Mouse (Mus musculus): ENCODE results near the gene Btnl10. TPM values are rescaled to one million over a fixed set of nuclear protein-coding genes. Genes with fewer than 3 reads are reported as not detected.
A peak's percentile ranks its signal among the peaks of the same experiment; 100 is the strongest.

The Btnl10 gene
- polyA plus RNA-seq, 2 experiments: 0.05 TPM; not detected in 1

DNA sequence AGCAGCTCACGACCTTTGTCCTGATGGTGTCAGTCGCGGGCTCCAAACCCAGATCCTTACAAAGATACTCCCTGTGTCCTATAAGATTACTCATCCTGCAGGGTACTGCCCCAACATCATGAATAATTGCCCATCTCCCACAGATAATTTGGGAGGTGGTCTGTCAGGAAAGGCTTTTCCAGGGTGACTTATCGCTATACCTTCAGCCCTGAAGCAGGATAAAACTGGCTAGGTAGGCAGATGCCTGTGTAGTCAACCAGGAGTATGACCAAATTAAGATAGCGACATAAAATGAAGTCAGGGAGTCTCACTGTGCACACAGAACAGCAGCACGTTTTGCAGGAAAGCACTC lies 21.4 kb downstream of the Btnl10 start:
- Histone ChIP-seq H3K9me3 (ENCODE audit: control insufficient read depth, low read length) (no peaks in the 10 kb centered on the region), H3K4me2 (replicated peaks; ENCODE audit: low read depth, low read length, severe bottlenecking) (peak overlapping the region; percentile 70), H3K36me3 (ENCODE audit: control insufficient read depth, insufficient read depth, low read length) (peaks cover 29% of the 10 kb centered on the region), H3K27ac (replicated peaks; ENCODE audit: low read depth, low read length) (peak overlapping the region; percentile 67; the same call in 1 of the 2 replicates), H3K9ac (ENCODE audit: low read depth, low read length, severe bottlenecking) (peak overlapping the region; percentile 94), H3K4me3 (replicated peaks; ENCODE audit: low read length) (peak overlapping the region; percentile 84), H3K4me1 (ENCODE audit: control insufficient read depth, insufficient read depth, low read length) (peaks cover 12% of the 10 kb centered on the region), H3K27me3 (ENCODE audit: control insufficient read depth, insufficient read depth, low read length) (no peaks in the 10 kb centered on the region)
- WGBS: 23% methylated on average over 6 of the region's 6 CpGs
- ATAC-seq (ENCODE audit: low FRiP score, low read depth): no peak; the same call in 1 of the 2 replicates
- no peak for DNase-seq (ENCODE audit: low spot score)
- TF ChIP-seq POLR2A (IDR thresholded peaks at IDR 0.05; ENCODE audit: borderline replicate concordance, extremely low read depth, insufficient read depth, insufficient read length): no peak

DNA sequence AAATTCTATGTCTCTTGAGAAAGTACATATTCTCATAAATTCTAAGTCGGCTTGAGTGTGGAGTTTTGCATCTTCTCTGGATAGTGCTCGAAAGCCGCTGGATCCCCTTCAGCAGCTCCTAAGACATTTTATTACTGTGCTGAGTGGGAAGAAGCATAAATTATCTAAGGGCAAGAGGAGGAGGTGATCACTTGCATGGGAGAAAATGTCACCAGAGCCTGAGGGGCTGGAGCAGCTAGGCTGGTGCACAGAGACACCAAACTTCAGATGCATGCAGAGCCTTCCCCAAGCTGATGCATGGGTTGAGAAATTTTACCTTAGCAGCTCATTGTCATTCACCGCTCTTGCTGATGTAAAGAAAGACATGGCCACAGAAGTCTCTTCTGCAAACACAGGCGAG lies 26.4 kb downstream of the Btnl10 start:
- ATAC-seq (ENCODE audit: low FRiP score, low read depth) (no peak), DNase-seq (ENCODE audit: low spot score) (no peak)
- Histone ChIP-seq H3K36me3 (ENCODE audit: control insufficient read depth, insufficient read depth, low read length) (no peaks in the 10 kb centered on the region), H3K27ac (replicated peaks; ENCODE audit: low read depth, low read length) (no peak overlapping the region), H3K4me2 (replicated peaks; ENCODE audit: low read depth, low read length, severe bottlenecking) (no peak overlapping the region), H3K27me3 (ENCODE audit: control insufficient read depth, insufficient read depth, low read length) (peaks cover 7% of the 10 kb centered on the region; the same call in 1 of the 2 replicates), H3K9me3 (ENCODE audit: control insufficient read depth, low read length) (no peaks in the 10 kb centered on the region), H3K4me3 (replicated peaks; ENCODE audit: low read length) (no peak overlapping the region), H3K4me1 (ENCODE audit: control insufficient read depth, insufficient read depth, low read length) (peaks cover 5% of the 10 kb centered on the region; the same call in 1 of the 2 replicates), H3K9ac (ENCODE audit: low read depth, low read length, severe bottlenecking) (no peak overlapping the region)
- TF ChIP-seq POLR2A (IDR thresholded peaks at IDR 0.05; ENCODE audit: borderline replicate concordance, extremely low read depth, insufficient read depth, insufficient read length): no peak
- 65% methylated on average over 5 of the region's 5 CpGs for WGBS

DNA sequence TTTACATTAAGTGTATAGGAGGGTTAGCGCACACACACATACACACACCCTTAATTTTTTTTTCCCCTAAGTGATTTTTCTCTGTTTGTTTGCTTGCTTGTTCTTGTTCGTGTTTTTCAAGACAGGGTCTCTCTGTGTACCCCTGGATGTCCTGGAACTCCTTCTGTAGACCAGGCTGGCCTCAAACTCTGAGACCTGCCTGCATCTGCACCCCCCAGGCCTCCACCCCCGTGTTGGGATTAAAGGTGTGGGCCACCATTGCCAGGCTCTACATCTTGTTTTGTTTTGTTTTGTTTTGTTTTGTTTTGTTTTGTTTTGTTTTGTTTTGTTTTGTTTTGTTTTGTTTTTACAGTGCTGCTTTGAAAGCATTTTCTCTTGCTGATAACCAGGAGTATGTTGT lies 29.6 kb downstream of the Btnl10 start:
- Histone ChIP-seq H3K9me3 (ENCODE audit: control insufficient read depth, low read length) (no peaks in the 10 kb centered on the region), H3K4me3 (replicated peaks; ENCODE audit: low read length) (no peak overlapping the region), H3K36me3 (ENCODE audit: control insufficient read depth, insufficient read depth, low read length) (no peaks in the 10 kb centered on the region), H3K4me1 (ENCODE audit: control insufficient read depth, insufficient read depth, low read length) (0 out of 2 replicates have a peak, but pooled peaks cover 7% of the 10 kb centered on the region), H3K27me3 (ENCODE audit: control insufficient read depth, insufficient read depth, low read length) (peaks cover 7% of the 10 kb centered on the region; the same call in 1 of the 2 replicates), H3K27ac (replicated peaks; ENCODE audit: low read depth, low read length) (no peak overlapping the region), H3K9ac (ENCODE audit: low read depth, low read length, severe bottlenecking) (no peak overlapping the region), H3K4me2 (replicated peaks; ENCODE audit: low read depth, low read length, severe bottlenecking) (no peak overlapping the region; the same call in 1 of the 2 replicates)
- no peak for TF ChIP-seq POLR2A (IDR thresholded peaks at IDR 0.05; ENCODE audit: borderline replicate concordance, extremely low read depth, insufficient read depth, insufficient read length)
- DNase-seq (ENCODE audit: low spot score) (no peak), ATAC-seq (ENCODE audit: low FRiP score, low read depth) (no peak)
- 75% methylated on average over 3 of the region's 3 CpGs for WGBS

DNA sequence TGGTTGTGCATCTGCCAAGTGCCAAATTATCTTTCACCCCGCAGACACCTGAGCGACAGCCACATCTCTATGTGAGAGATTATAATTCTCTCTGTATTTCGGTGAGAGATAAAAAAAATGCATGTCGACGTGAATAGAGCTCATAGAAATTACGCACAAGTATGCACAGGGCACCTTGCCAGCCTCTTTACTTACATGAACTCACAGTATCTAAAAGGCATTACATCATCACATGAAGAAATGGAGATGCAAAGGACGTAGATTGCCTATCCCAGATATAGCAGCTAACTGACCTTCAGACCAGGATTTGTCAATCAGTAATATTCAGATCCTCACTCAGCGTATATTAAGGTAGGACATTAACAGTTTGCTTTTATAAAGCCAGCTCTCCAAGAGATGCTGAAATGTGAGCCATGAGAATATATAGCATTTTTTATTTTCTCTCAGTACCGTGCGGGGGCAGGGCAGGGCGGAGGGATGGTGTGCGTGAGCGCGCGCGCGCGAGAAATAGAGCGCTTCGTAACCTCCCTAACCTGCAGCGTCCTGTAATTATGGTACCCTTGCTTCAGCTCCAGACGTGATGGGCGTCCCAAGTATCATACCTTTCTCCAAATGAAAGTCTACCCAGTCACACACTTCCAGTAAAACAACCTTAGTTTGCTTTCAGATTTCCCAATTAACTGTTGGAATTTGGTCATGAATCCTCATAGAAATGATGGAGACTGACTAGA lies 30.3 kb downstream of the Btnl10 start:
- DNase-seq (ENCODE audit: low spot score): peak; percentile 39
- Histone ChIP-seq H3K27me3 (ENCODE audit: control insufficient read depth, insufficient read depth, low read length) (peaks cover 7% of the 10 kb centered on the region; the same call in 1 of the 2 replicates), H3K4me2 (replicated peaks; ENCODE audit: low read depth, low read length, severe bottlenecking) (peak overlapping the region; percentile 68), H3K4me1 (ENCODE audit: control insufficient read depth, insufficient read depth, low read length) (0 out of 2 replicates have a peak, but pooled peaks cover 7% of the 10 kb centered on the region), H3K4me3 (replicated peaks; ENCODE audit: low read length) (peak overlapping the region; percentile 44), H3K9ac (ENCODE audit: low read depth, low read length, severe bottlenecking) (peak overlapping the region; percentile 43), H3K36me3 (ENCODE audit: control insufficient read depth, insufficient read depth, low read length) (no peaks in the 10 kb centered on the region), H3K27ac (replicated peaks; ENCODE audit: low read depth, low read length) (peak overlapping the region; percentile 81), H3K9me3 (ENCODE audit: control insufficient read depth, low read length) (no peaks in the 10 kb centered on the region)
- peak; percentile 48; the same call in 1 of the 2 replicates for ATAC-seq (ENCODE audit: low FRiP score, low read depth)
- 16% methylated on average over 23 of the region's 23 CpGs for WGBS
- TF ChIP-seq POLR2A (IDR thresholded peaks at IDR 0.05; ENCODE audit: borderline replicate concordance, extremely low read depth, insufficient read depth, insufficient read length): no peak

DNA sequence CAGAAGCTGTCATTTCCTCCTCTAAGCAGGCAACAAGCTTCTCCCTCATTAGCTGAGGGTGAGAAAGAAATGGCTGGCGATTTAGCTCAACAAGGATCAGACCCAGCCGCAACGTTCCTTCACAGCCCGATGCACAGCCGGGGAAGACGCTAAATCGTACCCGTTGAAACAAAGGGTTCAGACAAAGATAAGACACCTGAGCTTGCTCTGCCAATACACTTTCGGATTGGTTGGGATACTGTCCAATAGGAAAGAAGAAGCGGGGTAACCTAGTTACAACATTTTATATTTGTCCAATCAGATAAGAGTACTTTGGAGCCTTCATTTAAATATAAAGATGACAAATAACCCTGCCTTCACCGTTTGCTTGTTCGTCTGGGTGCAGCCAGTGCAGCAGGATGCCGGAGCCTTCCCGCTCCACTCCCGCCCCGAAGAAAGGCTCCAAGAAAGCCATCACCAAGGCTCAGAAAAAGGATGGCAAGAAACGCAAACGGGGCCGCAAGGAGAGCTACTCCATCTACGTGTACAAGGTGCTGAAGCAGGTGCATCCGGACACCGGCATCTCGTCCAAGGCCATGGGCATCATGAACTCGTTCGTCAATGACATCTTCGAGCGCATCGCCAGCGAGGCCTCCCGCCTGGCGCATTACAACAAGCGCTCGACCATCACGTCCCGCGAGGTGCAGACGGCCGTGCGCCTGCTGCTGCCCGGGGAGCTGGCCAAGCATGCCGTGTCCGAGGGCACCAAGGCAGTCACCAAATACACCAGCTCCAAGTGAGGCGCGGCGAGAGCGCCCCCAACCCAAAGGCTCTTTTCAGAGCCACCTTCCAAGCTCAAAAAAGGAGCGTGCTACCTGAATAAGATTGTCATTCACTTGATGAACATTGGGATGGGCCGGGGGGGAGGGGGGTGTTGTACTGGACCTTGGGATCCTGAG lies 31.1 kb downstream of the Btnl10 start, which contains the start of gene Hist3h2ba:
Hist3h2ba (plus strand) TSS at position 379 of the 938 bp plus-strand sequence.
- peak; percentile 96; the same call in 1 of the 2 replicates for TF ChIP-seq POLR2A (IDR thresholded peaks at IDR 0.05; ENCODE audit: borderline replicate concordance, extremely low read depth, insufficient read depth, insufficient read length)
- Histone ChIP-seq H3K9ac (ENCODE audit: low read depth, low read length, severe bottlenecking) (peak within 1 kb of the TSS; percentile 55), H3K4me2 (replicated peaks; ENCODE audit: low read depth, low read length, severe bottlenecking) (peak within 1 kb of the TSS; percentile 68), H3K4me3 (replicated peaks; ENCODE audit: low read length) (peak within 1 kb of the TSS; percentile 44), H3K36me3 (ENCODE audit: control insufficient read depth, insufficient read depth, low read length) (no peaks in the 10 kb centered on the region), H3K9me3 (ENCODE audit: control insufficient read depth, low read length) (no peaks in the 10 kb centered on the region), H3K27me3 (ENCODE audit: control insufficient read depth, insufficient read depth, low read length) (peaks cover 7% of the 10 kb centered on the region; the same call in 1 of the 2 replicates), H3K27ac (replicated peaks; ENCODE audit: low read depth, low read length) (peak within 1 kb of the TSS; percentile 81), H3K4me1 (ENCODE audit: control insufficient read depth, insufficient read depth, low read length) (0 out of 2 replicates have a peak, but pooled peaks cover 7% of the 10 kb centered on the region)
- WGBS: under 1% methylated on average over 43 of the region's 48 CpGs
- DNase-seq (ENCODE audit: low spot score) (peak; percentile 91), ATAC-seq (ENCODE audit: low FRiP score, low read depth) (peak; percentile 90)

Data from limb, embryonic 14.5 days (tissue).